Mouse (Mus musculus): ENCODE data around the gene Slc35e3. TPM values are rescaled to one million over a fixed set of nuclear protein-coding genes. Genes with fewer than 3 reads are reported as not detected.

Slc35e3 gene
- polyA plus RNA-seq, 1 experiment from 2014 or later, result 22.2 TPM

- WGBS, result 93% methylated on average over 3 of the region's 3 CpGs
- Histone ChIP-seq H3K4me3 (no peak overlapping the region), H3K27me3 (ENCODE audit: insufficient read depth, poor library complexity, severe bottlenecking) (no peaks in the 10 kb centered on the region), H3K4me1 (replicated peaks) (peaks cover 31% of the 10 kb centered on the region), H3K36me3 (peaks cover 3% of the 10 kb centered on the region), H3K9me3 (no peaks in the 10 kb centered on the region), H3K27ac (no peak overlapping the region)
- DNase-seq (ENCODE audit: low spot score), result no peak
Observed at GRCm38 (mm10) chr10:117714048-117714545, 32.1 kb downstream of the Slc35e3 start.

GRCm38 (mm10) chr10:117713466-117713865 lies 32.7 kb downstream of the Slc35e3 start:
- Histone ChIP-seq H3K27ac (no peak overlapping the region), H3K4me3 (no peak overlapping the region), H3K4me1 (replicated peaks) (peaks cover 36% of the 10 kb centered on the region), H3K9me3 (no peaks in the 10 kb centered on the region), H3K27me3 (ENCODE audit: insufficient read depth, poor library complexity, severe bottlenecking) (no peaks in the 10 kb centered on the region), H3K36me3 (peaks cover 9% of the 10 kb centered on the region)
- no peak for DNase-seq (ENCODE audit: low spot score)
- 95% methylated on average over 8 of the region's 8 CpGs for WGBS

GRCm38 (mm10) chr10:117712871-117713270 lies 33.3 kb downstream of the Slc35e3 start:
- WGBS, result 92% methylated on average over 9 of the region's 9 CpGs
- DNase-seq (ENCODE audit: low spot score), result no peak
- H3K27me3 ChIP-seq (ENCODE audit: insufficient read depth, poor library complexity, severe bottlenecking), result no peaks in the 10 kb centered on the region

GRCm38 (mm10) chr10:117712191-117712754 lies 33.9 kb downstream of the Slc35e3 start:
- no peaks in the 10 kb centered on the region for H3K9me3 ChIP-seq
- H3K36me3 ChIP-seq, result peaks cover 21% of the 10 kb centered on the region
- H3K27ac ChIP-seq, result no peak overlapping the region
- H3K4me3 ChIP-seq, result no peak overlapping the region
- WGBS, result 90% methylated on average over 9 of the region's 9 CpGs
- H3K4me1 ChIP-seq (replicated peaks), result peaks cover 26% of the 10 kb centered on the region
- no peak for DNase-seq (ENCODE audit: low spot score)
- H3K27me3 ChIP-seq (ENCODE audit: insufficient read depth, poor library complexity, severe bottlenecking), result no peaks in the 10 kb centered on the region

More at GRCm38 (mm10) chr10:117712871-117713270, 33.3 kb downstream of the Slc35e3 start:
- H3K36me3 ChIP-seq, result peaks cover 15% of the 10 kb centered on the region
- no peak overlapping the region for H3K27ac ChIP-seq
- no peaks in the 10 kb centered on the region for H3K9me3 ChIP-seq
- H3K4me3 ChIP-seq, result no peak overlapping the region
- H3K4me1 ChIP-seq (replicated peaks), result peaks cover 31% of the 10 kb centered on the region

- DNase-seq (ENCODE audit: low spot score), result no peak
- WGBS, result 69% methylated on average over 5 of the region's 5 CpGs
- peaks cover 21% of the 10 kb centered on the region for H3K4me1 ChIP-seq (replicated peaks)
- no peaks in the 10 kb centered on the region for H3K9me3 ChIP-seq
- H3K4me3 ChIP-seq, result peak overlapping the region; percentile 80
- H3K27ac ChIP-seq, result peak overlapping the region; percentile 97; the same call in 1 of the 2 replicates
- H3K27me3 ChIP-seq (ENCODE audit: insufficient read depth, poor library complexity, severe bottlenecking), result no peaks in the 10 kb centered on the region
- H3K36me3 ChIP-seq, result peaks cover 30% of the 10 kb centered on the region
Observed at GRCm38 (mm10) chr10:117711408-117711807, 34.8 kb downstream of the Slc35e3 start.

GRCm38 (mm10) chr10:117710604-117711141 lies 35.5 kb downstream of the Slc35e3 start, which contains the start of gene Mdm2:
Mdm2 (minus strand) TSS chr10:117710758.
- Histone ChIP-seq H3K27ac (peak within 1 kb of the TSS; percentile 97), H3K9me3 (no peaks in the 10 kb centered on the region), H3K4me1 (replicated peaks) (peaks cover 17% of the 10 kb centered on the region), H3K36me3 (peaks cover 37% of the 10 kb centered on the region), H3K4me3 (peak within 1 kb of the TSS; percentile 80), H3K27me3 (ENCODE audit: insufficient read depth, poor library complexity, severe bottlenecking) (no peaks in the 10 kb centered on the region)
- peak; percentile 97 for DNase-seq (ENCODE audit: low spot score)
- 1% methylated on average over 52 of the region's 52 CpGs for WGBS

- Histone ChIP-seq H3K4me3 (peak overlapping the region; percentile 80), H3K9me3 (no peaks in the 10 kb centered on the region), H3K27me3 (ENCODE audit: insufficient read depth, poor library complexity, severe bottlenecking) (no peaks in the 10 kb centered on the region), H3K27ac (peak overlapping the region; percentile 97), H3K36me3 (peaks cover 43% of the 10 kb centered on the region), H3K4me1 (replicated peaks) (peaks cover 17% of the 10 kb centered on the region)
- WGBS, result under 1% methylated on average over 67 of the region's 71 CpGs
- DNase-seq (ENCODE audit: low spot score), result peak; percentile 88
Observed at GRCm38 (mm10) chr10:117709930-117710603, 36.1 kb downstream of the Slc35e3 start.

- Histone ChIP-seq H3K4me3 (peak overlapping the region; percentile 80), H3K27ac (peak overlapping the region; percentile 97), H3K9me3 (no peaks in the 10 kb centered on the region), H3K36me3 (peaks cover 50% of the 10 kb centered on the region), H3K27me3 (ENCODE audit: insufficient read depth, poor library complexity, severe bottlenecking) (no peaks in the 10 kb centered on the region), H3K4me1 (replicated peaks) (peaks cover 17% of the 10 kb centered on the region)
- WGBS, result 63% methylated on average over 12 of the region's 12 CpGs
- DNase-seq (ENCODE audit: low spot score), result no peak
Observed at GRCm38 (mm10) chr10:117709326-117709830, 36.8 kb downstream of the Slc35e3 start.

GRCm38 (mm10) chr10:117708856-117709255 lies 37.3 kb downstream of the Slc35e3 start:
- Histone ChIP-seq H3K36me3 (peaks cover 55% of the 10 kb centered on the region), H3K9me3 (no peaks in the 10 kb centered on the region), H3K4me1 (replicated peaks) (peaks cover 17% of the 10 kb centered on the region), H3K4me3 (peak overlapping the region; percentile 80), H3K27ac (no peak overlapping the region), H3K27me3 (ENCODE audit: insufficient read depth, poor library complexity, severe bottlenecking) (no peaks in the 10 kb centered on the region)
- DNase-seq (ENCODE audit: low spot score), result no peak
- WGBS, result 88% methylated on average over 9 of the region's 9 CpGs

- H3K4me1 ChIP-seq (replicated peaks), result peaks cover 17% of the 10 kb centered on the region
- peaks cover 60% of the 10 kb centered on the region for H3K36me3 ChIP-seq
- no peak for DNase-seq (ENCODE audit: low spot score)
- H3K27me3 ChIP-seq (ENCODE audit: insufficient read depth, poor library complexity, severe bottlenecking), result no peaks in the 10 kb centered on the region
- WGBS, result 95% methylated on average over 2 of the region's 2 CpGs
- H3K4me3 ChIP-seq, result no peak overlapping the region
- no peaks in the 10 kb centered on the region for H3K9me3 ChIP-seq
- no peak overlapping the region for H3K27ac ChIP-seq
Observed at GRCm38 (mm10) chr10:117708376-117708775, 37.8 kb downstream of the Slc35e3 start.

- no peak for DNase-seq (ENCODE audit: low spot score)
- H3K27me3 ChIP-seq (ENCODE audit: insufficient read depth, poor library complexity, severe bottlenecking), result no peaks in the 10 kb centered on the region
- peaks cover 71% of the 10 kb centered on the region for H3K36me3 ChIP-seq
- no peaks in the 10 kb centered on the region for H3K9me3 ChIP-seq
- WGBS, result 95% methylated on average over 2 of the region's 2 CpGs
- no peak overlapping the region for H3K4me3 ChIP-seq
- no peak overlapping the region for H3K27ac ChIP-seq
- peaks cover 17% of the 10 kb centered on the region for H3K4me1 ChIP-seq (replicated peaks)
Observed at GRCm38 (mm10) chr10:117707114-117707838, 38.9 kb downstream of the Slc35e3 start.

GRCm38 (mm10) chr10:117706440-117706839 lies 39.7 kb downstream of the Slc35e3 start:
- Histone ChIP-seq H3K4me1 (replicated peaks) (peaks cover 14% of the 10 kb centered on the region), H3K9me3 (no peaks in the 10 kb centered on the region), H3K27ac (no peak overlapping the region), H3K4me3 (no peak overlapping the region), H3K27me3 (ENCODE audit: insufficient read depth, poor library complexity, severe bottlenecking) (no peaks in the 10 kb centered on the region), H3K36me3 (peaks cover 79% of the 10 kb centered on the region)
- 92% methylated on average over 6 of the region's 6 CpGs for WGBS
- no peak for DNase-seq (ENCODE audit: low spot score)
